Mouse (Mus musculus) lung, postnatal 0 days (tissue): ENCODE measurements around the gene Gps2. TPM values are rescaled to one million over a fixed set of nuclear protein-coding genes. Genes with fewer than 3 reads are reported as not detected.

ENCODE experiments used
- ATAC-seq: fragments of 200-750 bp; cut with Nextera tagmentation; 2 replicates; pipeline ENCODE4 v1.8.0; 2017; ENCODE audit warnings: moderate library complexity
- DNase-seq: peaks from one replicate; pipeline ENCODE4 v3.0.0-alpha.2; 2016; ENCODE audit warnings: low spot score
- H3K27ac ChIP-seq: fragments of 300-500 bp; sonication (generic); 2 replicates; pipeline ENCODE4 v1.5.1; 2014; ENCODE audit warnings: antibody characterized with exemption, mild to moderate bottlenecking, low read length, mixed read lengths
- H3K27me3 ChIP-seq: fragments of 300-500 bp; sonication (generic); replicated peaks from 2 replicates; pipeline ENCODE4 v1.6.1; 2014; ENCODE audit warnings: low read length, mixed read lengths; ENCODE audit not compliant: insufficient read depth
- H3K36me3 ChIP-seq: fragments of 300-500 bp; sonication (generic); 2 replicates; pipeline ENCODE4 v1.6.1; 2014; ENCODE audit warnings: low read length, mixed read lengths; ENCODE audit not compliant: insufficient read depth
- H3K4me1 ChIP-seq: fragments of 300-500 bp; sonication (generic); 2 replicates; pipeline ENCODE4 v1.6.1; 2014; ENCODE audit warnings: antibody characterized with exemption, low read depth, low read length, mixed read lengths; ENCODE audit not compliant: insufficient read depth
- H3K4me2 ChIP-seq: fragments of 300-500 bp; sonication (generic); replicated peaks from 2 replicates; pipeline ENCODE4 v1.6.1; 2014; ENCODE audit warnings: low read depth, mild to moderate bottlenecking, low read length, moderate library complexity, mixed read lengths
- H3K4me3 ChIP-seq: fragments of 300-500 bp; sonication (generic); 2 replicates; pipeline ENCODE4 v1.5.1; 2014; ENCODE audit warnings: low read depth, low read length
- H3K9ac ChIP-seq: fragments of 300-500 bp; sonication (generic); replicated peaks from 2 replicates; pipeline ENCODE4 v1.6.1; 2014; ENCODE audit warnings: low read depth, mild to moderate bottlenecking
- H3K9me3 ChIP-seq: fragments of 300-500 bp; sonication (generic); 2 replicates; pipeline ENCODE4 v1.6.1; 2016; ENCODE audit warnings: low read length, mixed read lengths
- CTCF ChIP-seq: IDR thresholded peaks from 2 replicates; pipeline ENCODE4 v1.5.1; 2016; ENCODE audit warnings: antibody characterized with exemption, mild to moderate bottlenecking
- EP300 ChIP-seq: IDR thresholded peaks from 2 replicates; pipeline ENCODE4 v1.6.1; 2016; ENCODE audit warnings: antibody characterized with exemption, mild to moderate bottlenecking, control low read depth
- WGBS: fragments of 180-500 bp; shearing (Covaris S2); extraction: QIAGEN DNeasy Blood & Tissue Kit; methylation state at CpG from one replicate; pipeline ENCODE4 v1.1.7; 2014; 5-methylcytosine and 5-hydroxymethylcytosine counted together
- polyA plus RNA-seq: library from polyadenylated mRNA; unstranded; fragments of >200 nt; fragmentation: Nextera tagmentation; extraction: Ambion mirVana; gene quantifications from 2 replicates; pipeline ENCODE4 v1.2.1, GENCODE M21; 2015

Gene Gps2
- polyA plus RNA-seq, 1 experiment from 2014 or later, result 59.1 TPM

DNA sequence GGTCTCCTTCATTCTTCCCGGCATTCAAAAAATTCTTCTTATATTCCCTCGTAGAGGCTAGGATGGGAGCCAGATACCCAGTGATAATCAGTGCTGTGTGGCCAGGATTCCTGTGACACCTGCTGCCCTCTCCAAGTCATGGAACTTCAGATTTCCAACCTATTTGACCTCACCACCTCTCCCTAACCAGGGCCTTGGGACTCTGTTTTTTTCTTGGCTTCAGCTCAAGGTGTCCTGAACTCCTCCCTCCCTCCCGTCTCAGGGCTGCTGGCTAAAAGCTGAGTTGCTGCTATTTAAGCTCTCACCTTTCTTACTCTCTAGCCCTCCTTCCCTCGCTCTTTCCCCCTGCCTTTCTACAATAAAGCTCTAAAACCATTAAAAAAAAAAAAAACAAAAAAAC is 13.8 kb upstream of the Gps2 start:
- DNase-seq, result peak; percentile 54
- TF ChIP-seq EP300, result no peak
- no peak for TF ChIP-seq CTCF
- Histone ChIP-seq H3K9ac (no peak overlapping the region), H3K4me1 (no peaks in the 10 kb centered on the region), H3K36me3 (peaks cover 3% of the 10 kb centered on the region; the same call in 1 of the 2 replicates), H3K27ac (no peak overlapping the region), H3K27me3 (no peaks in the 10 kb centered on the region), H3K4me2 (peak overlapping the region; percentile 73; the same call in 1 of the 2 replicates), H3K4me3 (peak overlapping the region; percentile 82; the same call in 1 of the 2 replicates), H3K9me3 (no peaks in the 10 kb centered on the region)
- ATAC-seq, result no peak
- WGBS, result 28% methylated on average over 4 of the region's 4 CpGs

DNA sequence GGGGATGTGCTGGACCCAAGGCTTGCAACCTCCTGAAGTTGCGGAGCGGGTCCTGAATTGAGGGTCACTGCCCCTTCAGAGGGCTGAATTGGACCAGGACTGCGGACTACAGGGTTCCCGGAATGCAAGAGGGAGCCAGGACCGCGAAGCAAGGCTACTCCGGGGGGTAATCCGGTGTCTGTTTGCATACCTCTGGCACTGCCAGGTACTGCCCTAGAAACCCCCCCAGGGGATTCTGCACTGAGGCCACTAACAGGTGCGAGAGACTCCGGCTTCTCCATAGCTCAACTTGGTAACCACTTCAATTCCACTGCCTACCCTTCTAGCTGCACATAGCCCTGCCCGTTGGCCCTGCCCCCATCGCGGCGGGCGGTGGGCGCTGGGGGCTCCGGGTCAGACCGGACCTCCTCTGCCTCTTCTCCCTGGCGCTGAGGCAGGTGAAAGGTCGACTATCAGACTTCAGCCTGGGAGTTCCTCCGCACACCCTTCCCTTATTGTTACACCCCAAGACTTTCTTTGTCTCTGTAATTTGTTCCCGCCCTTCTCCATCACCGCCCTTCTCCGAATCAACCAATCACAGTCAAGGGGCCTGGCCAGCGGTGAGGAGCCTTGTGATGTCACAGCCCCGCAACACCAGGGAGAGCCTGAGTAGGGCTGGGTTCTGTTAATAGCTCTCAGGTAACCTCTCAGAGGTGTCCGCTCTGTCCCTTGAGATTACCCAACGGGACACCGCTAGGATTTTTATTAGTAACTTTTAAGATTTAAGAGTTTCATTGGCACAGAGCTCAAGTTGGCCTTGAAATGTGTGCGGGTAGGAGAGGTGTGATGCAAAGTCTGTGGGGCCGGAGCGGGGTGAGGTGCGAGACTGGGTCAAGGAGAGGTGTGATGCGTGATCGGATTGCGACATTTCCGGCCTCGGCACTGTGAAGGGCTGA is 12.9 kb upstream of the Gps2 start, which contains the start of the genes 2810408A11Rik and Neurl4:
Gene 2810408A11Rik, minus strand, starts transcription at position 517 of the 935 bp plus-strand sequence.
Gene Neurl4, plus strand, starts transcription at position 602 of the 935 bp plus-strand sequence.
- Histone ChIP-seq H3K4me2 (peak within 1 kb of the TSS; percentile 73), H3K9ac (peak within 1 kb of the TSS; percentile 65), H3K27me3 (no peaks in the 10 kb centered on the region), H3K36me3 (peaks cover 8% of the 10 kb centered on the region; the same call in 1 of the 2 replicates), H3K9me3 (no peaks in the 10 kb centered on the region), H3K4me3 (peak within 1 kb of the TSS; percentile 82), H3K27ac (peak within 1 kb of the TSS; percentile 93), H3K4me1 (no peaks in the 10 kb centered on the region)
- WGBS, result under 1% methylated on average over 37 of the region's 38 CpGs
- TF ChIP-seq CTCF (no peak), EP300 (peak; percentile 42; the same call in 1 of the 2 replicates)
- ATAC-seq (peak; percentile 93), DNase-seq (peak; percentile 99)

GRCm38 (mm10) chr11:69901406-69901846 is 12.3 kb upstream of the Gps2 start:
- TF ChIP-seq CTCF, result no peak
- TF ChIP-seq EP300, result peak; percentile 4; the same call in 1 of the 2 replicates
- Histone ChIP-seq H3K36me3 (peaks cover 15% of the 10 kb centered on the region), H3K4me2 (peak overlapping the region; percentile 73), H3K9me3 (no peaks in the 10 kb centered on the region), H3K27me3 (no peaks in the 10 kb centered on the region), H3K4me3 (peak overlapping the region; percentile 82), H3K9ac (peak overlapping the region; percentile 65), H3K4me1 (no peaks in the 10 kb centered on the region), H3K27ac (peak overlapping the region; percentile 93)
- WGBS, result under 1% methylated on average over 39 of the region's 42 CpGs
- ATAC-seq (peak; percentile 86), DNase-seq (peak; percentile 99)

- no peaks in the 10 kb centered on the region for H3K4me1 ChIP-seq
- DNase-seq (peak; percentile 21), ATAC-seq (no peak)
- under 1% methylated on average over 26 of the region's 39 CpGs for WGBS
- peak overlapping the region; percentile 82 for H3K4me3 ChIP-seq
- peak overlapping the region; percentile 93 for H3K27ac ChIP-seq
- H3K27me3 ChIP-seq, result no peaks in the 10 kb centered on the region
- TF ChIP-seq EP300 (no peak), CTCF (peak; percentile 7; the same call in 1 of the 2 replicates)
- peak overlapping the region; percentile 73 for H3K4me2 ChIP-seq
- peak overlapping the region; percentile 65 for H3K9ac ChIP-seq
- peaks cover 21% of the 10 kb centered on the region for H3K36me3 ChIP-seq
- H3K9me3 ChIP-seq, result no peaks in the 10 kb centered on the region
Observed at GRCm38 (mm10) chr11:69901993-69902392, 11.7 kb upstream of the Gps2 start.

DNA sequence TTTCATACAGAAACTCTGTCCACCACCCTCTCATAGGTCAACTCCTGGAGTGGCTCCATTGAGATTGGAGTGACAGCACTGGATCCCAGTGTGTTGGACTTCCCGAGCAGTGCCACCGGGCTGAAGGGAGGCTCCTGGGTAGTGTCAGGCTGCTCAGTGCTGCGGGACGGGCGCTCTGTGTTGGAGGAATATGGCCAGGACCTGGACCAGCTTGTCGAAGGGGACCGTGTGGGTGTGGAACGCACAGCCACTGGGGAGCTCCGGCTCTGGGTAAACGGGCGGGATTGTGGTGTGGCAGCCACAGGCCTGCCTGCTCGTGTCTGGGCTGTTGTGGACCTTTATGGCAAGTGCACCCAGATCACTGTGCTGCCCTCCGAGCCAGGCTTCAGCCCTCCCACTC is 10.7 kb upstream of the Gps2 start:
- no peak for TF ChIP-seq EP300
- no peak for TF ChIP-seq CTCF
- H3K4me2 ChIP-seq, result peak overlapping the region; percentile 73
- H3K9ac ChIP-seq, result no peak overlapping the region
- no peak for ATAC-seq
- 0 out of 2 replicates have a peak overlapping the region, but pooled peaks have one; percentile 93 for H3K27ac ChIP-seq
- no peaks in the 10 kb centered on the region for H3K4me1 ChIP-seq
- no peaks in the 10 kb centered on the region for H3K9me3 ChIP-seq
- H3K36me3 ChIP-seq, result peaks cover 31% of the 10 kb centered on the region
- DNase-seq, result no peak
- 0 out of 2 replicates have a peak overlapping the region, but pooled peaks have one; percentile 82 for H3K4me3 ChIP-seq
- 79% methylated on average over 13 of the region's 13 CpGs for WGBS
- H3K27me3 ChIP-seq, result no peaks in the 10 kb centered on the region

DNA sequence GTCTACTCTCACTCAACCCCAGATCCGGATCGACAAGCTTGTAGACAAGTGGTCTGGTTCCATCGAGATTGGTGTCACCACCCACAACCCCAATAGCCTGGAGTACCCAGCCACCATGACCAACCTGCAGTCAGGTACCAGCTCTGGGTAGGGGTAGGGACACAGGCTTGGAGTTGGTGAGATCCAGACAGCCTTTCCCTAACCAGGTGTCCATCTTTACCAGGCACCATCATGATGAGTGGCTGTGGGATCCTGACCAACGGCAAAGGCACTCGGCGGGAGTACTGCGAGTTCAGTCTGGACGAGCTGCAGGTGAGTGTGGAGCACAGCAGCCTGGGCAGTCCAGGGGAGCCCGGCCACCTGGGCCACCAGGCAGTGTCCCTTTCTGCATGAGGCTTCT is 9.4 kb upstream of the Gps2 start:
- no peak overlapping the region for H3K9ac ChIP-seq
- no peak overlapping the region for H3K4me2 ChIP-seq
- no peak overlapping the region for H3K27ac ChIP-seq
- no peak for DNase-seq
- no peak overlapping the region for H3K4me3 ChIP-seq
- no peaks in the 10 kb centered on the region for H3K9me3 ChIP-seq
- no peaks in the 10 kb centered on the region for H3K4me1 ChIP-seq
- H3K27me3 ChIP-seq, result no peaks in the 10 kb centered on the region
- no peak for ATAC-seq
- TF ChIP-seq EP300 (no peak), CTCF (no peak)
- WGBS, result 93% methylated on average over 9 of the region's 9 CpGs
- peaks cover 37% of the 10 kb centered on the region for H3K36me3 ChIP-seq
